Mouse (Mus musculus) duodenum, adult 2 months (tissue): ENCODE results near the gene Pwp1. TPM values are rescaled to one million over a fixed set of nuclear protein-coding genes. Genes with fewer than 3 reads are reported as not detected.

Experiments
- polyA plus RNA-seq: library from polyadenylated mRNA; depleted of rRNA; stranded (reverse); fragments of >200 nt; gene quantifications from 2 replicates; pipeline ENCODE4 v1.2.3, GENCODE M21; 2012; ENCODE audit warnings: low replicate concordance; rRNA removed

Pwp1 gene
- 1.9 and 2.3 TPM in 2 replicates for polyA plus RNA-seq

DNA sequence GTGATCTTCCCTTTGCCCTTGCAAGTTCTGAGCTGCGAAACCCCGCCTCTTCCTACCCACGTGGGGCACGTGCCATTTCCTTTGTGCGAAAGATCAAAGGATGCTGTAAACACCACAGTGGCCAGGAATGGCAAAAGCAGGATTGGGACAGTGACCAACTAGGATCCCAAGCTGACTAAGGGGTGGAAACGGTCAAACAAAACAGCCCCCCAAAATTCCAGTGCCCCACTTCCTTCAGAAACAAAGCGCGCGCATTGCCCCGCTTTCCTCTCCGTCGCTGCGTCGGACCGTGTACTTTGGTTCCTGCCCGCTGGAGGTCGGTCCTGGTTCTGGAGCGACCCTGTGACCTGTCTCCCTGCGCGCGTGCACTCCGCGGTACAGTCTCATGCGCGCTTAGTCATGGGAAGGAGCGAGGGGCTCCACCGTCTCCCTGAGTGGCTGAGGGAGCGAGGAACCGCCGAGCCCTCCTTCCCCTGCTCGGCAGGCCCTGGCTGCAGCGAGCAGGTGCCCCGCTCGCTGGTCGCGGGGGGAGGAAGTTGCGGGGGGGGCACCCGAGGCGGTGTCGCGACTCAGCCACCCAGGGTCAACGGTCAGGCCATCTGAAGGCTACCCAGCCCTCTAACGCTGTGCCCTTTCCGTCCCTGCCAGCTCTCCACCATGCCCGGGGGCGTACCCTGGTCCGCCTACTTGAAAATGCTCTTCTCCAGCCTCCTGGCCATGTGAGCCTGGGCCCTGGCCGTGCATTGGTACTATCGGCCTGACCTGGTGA, at the start of gene Pwp1:
Gene Pwp1, plus strand, starts transcription at position 410 of the 769 bp plus-strand sequence.

GRCm38 (mm10) chr10:85916498-85917309, 87.4 kb downstream of the Pwp1 start, which contains the start of gene Prdm4:
TSS of gene Prdm4 (minus strand) at chr10:85917142.

DNA sequence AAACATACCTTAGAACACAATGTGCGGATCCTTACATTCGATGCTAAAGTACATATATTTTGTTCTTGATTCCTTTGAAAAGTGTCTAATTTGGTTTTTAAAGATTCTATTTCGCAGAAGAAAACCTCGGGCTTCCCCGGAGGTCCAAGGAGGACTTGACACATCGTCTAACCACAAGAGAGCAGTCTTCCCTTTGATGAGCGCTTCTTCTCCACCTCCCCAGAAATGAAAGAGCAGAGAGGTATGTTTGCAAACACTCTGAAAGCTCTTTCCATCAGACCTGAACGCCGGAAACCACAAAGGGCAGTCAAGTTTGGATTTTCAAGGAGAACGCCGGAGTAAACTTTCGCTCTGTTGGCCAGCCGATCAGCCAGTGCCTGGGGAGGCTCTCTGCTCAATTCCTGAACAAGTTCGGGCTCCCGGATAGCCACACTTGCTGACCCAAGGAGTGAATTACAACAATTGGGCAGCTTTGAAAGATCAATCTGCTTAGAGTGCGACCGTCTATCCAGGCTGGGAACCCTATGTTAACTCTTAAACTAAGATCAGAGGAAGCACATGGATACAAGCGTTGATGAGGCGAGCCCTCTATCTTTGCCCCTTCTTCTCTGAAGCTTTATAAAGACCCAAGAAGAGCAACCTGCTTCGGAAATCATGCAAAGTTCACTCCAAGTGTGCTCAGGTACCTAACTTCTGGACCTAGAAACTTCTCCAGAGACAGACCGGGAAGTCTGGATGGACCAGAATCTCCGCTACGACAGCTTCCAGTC, 98.6 kb downstream of the Pwp1 start, which contains the start of gene Ascl4:
Gene Ascl4, plus strand, starts transcription at position 6 of the 770 bp plus-strand sequence.

Other genes with a start within 250 kb of the Pwp1 start
- gene Prdm4, start 87.6 kb downstream of the Pwp1 start, polyA plus RNA-seq = 6.8 and 9.7 TPM in 2 replicates
- gene Ascl4, start 98.2 kb downstream of the Pwp1 start, polyA plus RNA-seq = not detected in 2 replicates
- 13.5 and 16.6 TPM in 2 replicates for gene Rtcb, start 128.3 kb downstream of the Pwp1 start, polyA plus RNA-seq
- not detected in 2 replicates for gene Bpifc, start 182.4 kb downstream of the Pwp1 start, polyA plus RNA-seq
- gene Fbxo7, start 192.5 kb downstream of the Pwp1 start, polyA plus RNA-seq = 13.1 and 20.1 TPM in 2 replicates